Mouse (Mus musculus) thymus, postnatal 0 days (tissue): ENCODE measurements around the gene Spry2. TPM values are rescaled to one million over a fixed set of nuclear protein-coding genes. Genes with fewer than 3 reads are reported as not detected.

Experiments used
- DNase-seq: peaks from one replicate; pipeline ENCODE4 v3.0.0-alpha.2; 2015; ENCODE audit warnings: low spot score
- polyA plus RNA-seq: library from polyadenylated mRNA; unstranded; fragments of >200 nt; fragmentation: Nextera tagmentation; extraction: Ambion mirVana; gene quantifications from 2 replicates; pipeline ENCODE4 v1.2.1, GENCODE M21; 2015

Gene Spry2
- polyA plus RNA-seq = 27.4 and 30.4 TPM in 2 replicates

DNA sequence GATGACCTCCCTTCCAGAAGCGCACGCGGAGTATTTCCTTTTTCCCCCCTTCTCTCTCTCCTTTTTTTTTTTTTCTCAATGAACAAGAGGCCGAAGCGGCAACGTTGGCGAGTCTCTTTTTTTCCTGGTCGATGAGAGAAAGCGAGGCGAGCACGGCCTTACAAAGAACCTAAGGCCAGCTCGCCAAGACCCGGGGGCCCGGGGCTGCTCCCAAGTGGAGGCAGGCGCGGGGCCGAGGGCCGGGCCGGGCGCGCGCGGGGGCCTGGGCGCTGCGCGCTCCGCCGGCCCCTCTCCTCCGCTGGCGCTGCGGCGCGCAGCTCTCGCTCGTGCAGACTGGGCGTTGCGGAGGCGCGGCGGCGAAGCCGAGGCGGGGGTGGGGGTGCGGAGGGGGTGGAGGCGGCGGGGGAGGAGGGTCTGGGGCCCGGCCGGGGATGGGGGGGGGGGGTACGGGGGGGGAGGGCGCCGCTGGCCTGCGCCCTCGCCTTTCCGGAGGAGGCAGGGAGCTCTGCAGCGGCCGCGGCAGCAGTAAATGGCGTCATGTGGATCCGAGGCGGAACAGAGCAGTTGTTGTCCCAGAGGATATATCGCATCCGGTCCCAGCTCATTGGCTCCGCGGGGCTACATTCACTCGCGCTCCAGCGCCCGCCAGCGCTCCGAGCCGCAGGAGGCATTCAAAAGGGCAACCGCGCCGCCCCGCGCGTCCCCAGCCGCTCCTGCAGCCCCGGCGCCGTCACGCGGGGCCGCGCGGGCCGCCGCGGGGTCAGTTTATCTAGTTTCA, at the start of gene Spry2:
Spry2 (minus strand) TSS at position 29 of the 778 bp plus-strand sequence.
- peak; percentile 80 for DNase-seq

DNA sequence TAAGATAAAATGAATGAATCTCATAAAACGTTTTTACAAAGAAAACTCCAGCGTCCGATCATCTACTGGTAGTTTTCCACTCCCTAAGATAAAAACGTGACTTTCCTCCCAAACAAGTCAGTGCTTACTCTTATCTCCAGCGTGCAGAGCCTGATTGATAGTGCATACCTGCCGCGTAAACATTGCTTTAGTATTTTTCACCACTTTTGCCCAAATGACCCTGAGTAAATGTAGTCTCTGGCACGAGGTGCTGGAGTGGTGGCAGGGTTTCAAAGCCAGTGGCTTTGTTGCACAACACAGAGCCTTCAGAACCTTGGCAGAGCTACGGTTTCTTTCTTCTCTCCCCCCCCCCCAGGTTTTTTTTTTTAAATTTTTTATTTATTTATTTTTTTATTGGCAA, 44.7 kb upstream of the Spry2 start:
- no peak for DNase-seq

DNA sequence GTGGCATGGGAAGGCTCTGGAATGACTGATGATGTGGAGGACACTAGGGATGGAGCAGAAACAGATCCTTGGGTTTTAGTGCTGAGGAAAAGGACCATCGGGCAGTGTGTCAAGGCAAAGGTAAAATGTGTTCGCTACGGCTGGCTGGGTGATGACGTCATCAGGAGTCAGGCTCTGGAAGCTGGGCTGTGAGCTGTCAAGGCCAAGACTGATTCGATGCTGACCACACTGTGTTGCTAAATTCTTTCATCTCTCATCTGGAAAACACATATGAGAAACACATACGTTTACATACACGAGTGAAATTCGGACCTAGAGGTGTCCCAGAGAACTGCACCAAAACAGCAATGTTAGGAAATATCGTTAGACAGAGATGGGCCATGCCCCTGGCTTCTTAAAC, 30.1 kb upstream of the Spry2 start:
- DNase-seq = no peak

DNA sequence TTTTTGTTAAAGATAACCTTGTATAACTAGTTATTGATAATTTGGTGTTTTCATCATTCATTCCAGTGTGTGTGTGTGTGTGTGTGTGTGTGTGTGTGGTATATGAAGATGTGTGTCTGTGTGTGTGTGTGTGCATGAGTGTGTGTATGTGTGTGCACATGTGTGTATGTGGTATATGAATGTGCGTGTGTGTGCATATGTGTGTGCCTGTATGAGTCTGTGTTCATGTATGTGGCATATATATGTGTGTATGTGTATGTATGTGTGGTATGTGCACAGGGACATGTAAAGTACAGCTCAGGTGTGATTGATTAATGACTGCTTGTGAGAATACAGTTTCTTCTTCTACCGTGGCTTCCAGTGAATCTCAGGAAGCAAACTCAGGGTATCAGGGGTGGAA, 28.7 kb upstream of the Spry2 start:
- no peak for DNase-seq

DNA sequence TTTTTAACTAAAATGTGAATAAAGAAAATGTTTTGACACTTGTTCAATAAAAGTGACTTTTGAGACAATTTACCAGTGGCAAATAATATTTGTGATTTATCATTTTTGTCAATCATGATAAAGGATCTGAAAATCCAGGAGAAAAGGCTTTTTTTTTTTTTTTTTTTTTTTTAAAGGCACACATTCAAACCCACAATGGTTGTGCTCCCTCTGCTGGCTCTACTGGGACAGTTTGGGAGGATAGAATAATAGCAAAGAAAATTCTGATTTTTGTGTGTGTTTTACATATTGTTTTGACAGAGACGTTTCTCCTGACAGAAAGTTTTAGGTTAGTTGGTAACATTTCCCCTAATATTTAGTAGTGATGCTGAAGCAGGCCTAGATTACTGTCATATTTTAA, 28.1 kb upstream of the Spry2 start:
- no peak for DNase-seq

DNA sequence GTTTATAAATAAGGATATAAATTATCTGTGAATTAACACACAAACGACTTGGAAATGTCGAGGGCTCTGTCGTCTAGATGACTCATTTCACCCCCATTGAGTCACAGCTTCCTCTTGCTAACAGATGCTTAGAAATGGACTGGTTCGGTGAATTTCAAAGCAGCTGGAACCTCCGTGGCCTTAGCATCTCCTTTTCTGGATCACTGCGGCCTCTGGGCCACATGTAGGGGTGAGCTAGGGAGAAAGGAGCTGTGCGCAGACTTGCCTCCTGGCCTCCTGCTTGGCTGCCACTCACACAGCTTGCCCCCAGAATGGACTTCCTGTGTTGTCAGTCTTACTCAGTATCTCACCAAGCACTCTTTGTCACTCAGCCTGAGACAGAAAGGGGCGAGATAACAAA, 26.3 kb upstream of the Spry2 start:
- DNase-seq = no peak

DNA sequence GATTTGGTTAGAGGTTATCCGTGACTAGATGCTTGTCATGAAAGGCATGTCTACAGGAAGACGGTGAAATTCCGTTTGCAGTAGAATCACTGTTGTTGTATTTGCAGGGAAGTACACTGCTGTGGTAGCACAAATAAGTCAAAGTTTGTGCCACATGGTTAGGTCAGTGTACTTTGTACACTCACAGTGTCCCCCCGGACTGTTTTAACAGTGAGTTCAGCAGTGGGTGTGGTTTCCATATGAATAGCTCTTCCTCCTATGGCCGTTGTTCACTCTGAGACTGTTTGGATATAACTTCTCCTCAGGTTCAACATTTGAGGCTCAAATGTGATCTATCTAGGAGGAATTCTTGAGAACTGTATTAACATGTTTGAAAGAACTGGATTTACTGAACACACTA, 25.8 kb upstream of the Spry2 start:
- no peak for DNase-seq

DNA sequence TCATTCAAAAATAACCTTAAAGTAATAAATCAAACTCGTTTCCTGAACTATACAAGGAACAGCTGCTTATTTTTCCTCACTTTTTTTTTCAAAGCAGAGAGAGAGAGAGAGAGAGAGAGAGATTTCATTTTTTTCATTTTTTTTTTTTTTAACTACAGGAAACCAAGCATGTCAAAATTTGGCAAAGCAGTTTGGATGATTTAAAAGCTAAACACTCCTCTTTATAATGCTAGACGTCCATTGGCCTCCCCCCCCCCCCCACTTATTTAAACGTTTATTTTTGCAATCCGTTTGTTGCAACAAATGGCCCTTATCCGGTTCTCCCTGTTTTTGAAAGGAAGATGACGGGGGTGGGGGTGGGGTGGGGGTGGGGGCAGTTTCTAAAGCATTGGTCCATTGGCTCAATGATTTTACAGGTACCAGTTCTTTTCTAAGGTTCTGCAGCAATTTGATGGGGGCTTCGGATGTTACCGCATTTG, 24.6 kb upstream of the Spry2 start:
- no peak for DNase-seq

DNA sequence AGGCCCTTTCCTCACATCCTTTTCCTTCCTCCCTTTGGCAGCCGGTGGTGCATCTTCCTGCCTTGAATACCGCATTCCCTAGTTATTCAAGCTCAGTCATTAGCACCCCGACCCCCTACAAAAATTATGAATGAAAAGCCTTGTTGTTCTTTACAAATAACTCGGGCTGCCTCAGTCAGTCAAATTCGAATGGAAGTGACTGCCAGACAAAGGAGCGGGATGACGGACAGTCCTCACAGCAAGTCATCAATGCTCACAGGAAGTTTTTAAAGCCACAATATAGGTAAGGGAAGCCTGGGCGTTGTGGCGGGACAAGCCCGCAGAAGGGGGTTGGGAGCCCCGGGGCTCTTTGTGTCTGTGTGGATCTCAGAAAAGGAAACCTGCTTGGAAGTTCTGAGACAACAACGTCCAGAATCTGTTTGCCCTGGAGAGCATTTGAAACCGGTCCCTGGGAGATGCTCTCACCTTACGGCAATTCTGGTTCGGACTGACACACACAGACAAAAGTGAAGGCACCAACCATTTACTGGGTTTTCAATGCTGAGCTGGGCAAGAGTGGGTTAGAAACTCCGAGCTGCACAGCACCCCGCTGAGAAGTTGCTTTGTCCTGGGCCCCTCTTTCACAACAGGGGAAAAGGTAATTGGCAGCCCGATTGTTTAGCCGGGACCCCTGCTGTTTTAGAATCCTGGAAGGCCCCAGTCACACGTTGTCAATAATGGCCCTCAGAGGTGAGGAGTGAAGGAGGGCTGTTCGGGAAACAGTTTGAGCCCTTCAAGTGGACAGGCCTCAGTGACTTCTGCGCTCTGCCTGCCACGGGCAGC, 24.0 kb upstream of the Spry2 start:
- DNase-seq = no peak

DNA sequence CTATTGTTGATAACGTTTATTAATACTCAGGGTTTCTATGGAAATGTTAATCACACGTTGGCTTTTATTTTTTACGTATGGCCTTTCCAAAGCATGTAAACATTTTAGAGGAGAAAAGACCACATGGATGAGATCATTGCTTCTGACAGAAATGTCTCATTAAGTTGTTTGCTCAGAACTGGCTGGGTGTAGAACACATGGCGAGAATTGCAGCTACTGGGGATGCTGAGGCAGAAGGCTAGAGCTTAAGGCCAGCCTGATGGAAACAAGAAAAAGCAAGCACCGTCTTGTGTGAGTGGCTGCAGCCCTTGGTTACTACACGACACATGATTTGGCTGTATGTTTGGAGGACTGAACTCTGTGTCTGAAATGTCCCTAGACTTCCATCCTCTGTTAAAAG, 10.6 kb upstream of the Spry2 start:
- DNase-seq = no peak

DNA sequence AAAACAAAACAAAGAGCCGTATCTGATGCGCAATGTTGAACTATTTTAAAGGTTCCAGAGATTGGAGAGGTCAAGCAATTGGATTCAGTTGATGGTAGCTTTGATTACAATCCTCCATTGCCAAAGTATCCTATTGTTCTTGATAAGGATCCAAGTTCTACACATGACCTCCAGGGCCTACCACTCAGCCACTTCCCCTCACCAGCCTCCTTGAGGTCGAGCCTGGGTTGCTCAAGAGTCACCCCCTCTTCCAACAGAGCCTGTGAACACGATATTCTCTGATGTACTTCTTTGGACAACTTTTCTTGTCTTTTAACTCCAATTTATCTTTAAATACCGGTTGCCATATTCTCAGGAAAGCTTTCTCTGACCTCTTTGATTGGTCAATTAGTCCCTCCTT, 9.3 kb upstream of the Spry2 start:
- DNase-seq = no peak

DNA sequence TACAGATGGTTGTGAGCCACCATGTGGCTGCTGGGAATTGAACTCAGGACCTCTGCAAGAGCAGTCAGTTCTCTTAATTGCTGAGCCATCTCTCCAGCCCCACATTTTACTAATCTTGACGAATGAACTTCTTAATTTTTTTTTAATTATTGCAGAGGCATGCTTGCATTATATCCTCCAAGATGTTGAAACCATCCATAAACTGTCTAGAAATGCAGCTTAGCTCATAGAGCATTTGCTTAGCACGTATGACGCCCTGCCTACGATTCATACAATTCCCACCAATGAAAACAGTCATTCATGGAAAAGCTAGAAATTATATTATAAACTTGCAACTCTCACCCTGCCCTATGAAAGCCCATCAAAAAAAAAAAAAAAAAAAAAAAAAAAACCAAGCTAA, 8.9 kb upstream of the Spry2 start:
- no peak for DNase-seq

DNA sequence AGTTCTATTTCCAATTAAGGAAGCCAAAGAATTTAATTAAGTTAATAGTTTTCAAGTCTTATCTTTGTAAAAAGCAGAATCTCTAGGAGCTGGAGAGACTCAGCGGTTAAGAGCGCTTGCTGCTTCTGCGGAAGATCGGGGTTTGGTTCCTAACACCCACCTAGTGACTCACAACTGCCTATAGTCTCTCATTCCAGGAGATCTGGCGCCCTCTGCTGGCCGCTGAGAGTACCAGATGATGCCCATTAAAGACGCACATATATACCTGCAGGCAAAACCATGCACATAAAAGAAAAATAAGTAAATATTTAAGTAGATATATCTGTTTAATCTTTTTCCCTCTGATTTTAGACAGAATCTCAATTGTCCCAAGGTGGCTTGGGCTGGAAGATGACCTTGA, 6.2 kb upstream of the Spry2 start:
- DNase-seq = peak; percentile 67

DNA sequence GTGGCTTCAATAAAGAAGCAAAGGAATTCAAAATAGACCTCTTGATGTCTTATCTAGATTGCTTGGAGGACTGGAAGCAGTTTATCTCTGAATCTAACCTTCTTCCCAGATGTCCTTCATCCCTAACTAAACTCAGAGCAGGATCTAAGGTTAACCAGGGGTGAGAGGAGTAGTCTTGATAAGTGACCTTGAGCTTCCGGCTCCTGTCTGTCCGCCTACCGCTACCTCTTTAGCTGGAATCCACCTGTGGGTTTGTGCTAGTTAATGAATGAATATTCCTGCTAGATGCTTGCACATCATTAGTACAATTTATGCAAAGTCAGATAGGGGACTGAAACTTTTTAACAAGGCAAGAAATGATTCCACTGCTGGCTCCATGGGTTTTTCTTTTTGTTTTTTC, 4.2 kb upstream of the Spry2 start:
- no peak for DNase-seq

DNA sequence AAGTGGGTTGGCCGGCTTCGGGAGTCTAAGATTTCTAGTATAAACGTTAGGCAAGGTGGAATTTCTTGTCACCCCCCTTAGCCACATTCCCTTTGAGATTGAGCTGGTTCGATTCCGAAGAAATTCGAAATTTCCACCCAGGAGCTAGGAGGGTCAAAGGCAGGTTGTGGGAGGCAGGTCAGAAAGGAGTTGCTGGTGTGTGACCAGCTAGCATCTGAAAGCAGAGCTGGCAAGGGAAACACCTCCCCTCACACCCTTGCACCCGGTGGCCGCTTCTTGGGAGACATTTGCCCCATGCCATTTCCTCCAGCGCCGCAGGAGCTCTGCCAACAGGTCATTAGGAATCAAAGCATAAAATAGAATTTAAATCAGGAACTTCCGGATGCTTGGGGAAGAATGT, 2.5 kb upstream of the Spry2 start:
- no peak for DNase-seq

DNA sequence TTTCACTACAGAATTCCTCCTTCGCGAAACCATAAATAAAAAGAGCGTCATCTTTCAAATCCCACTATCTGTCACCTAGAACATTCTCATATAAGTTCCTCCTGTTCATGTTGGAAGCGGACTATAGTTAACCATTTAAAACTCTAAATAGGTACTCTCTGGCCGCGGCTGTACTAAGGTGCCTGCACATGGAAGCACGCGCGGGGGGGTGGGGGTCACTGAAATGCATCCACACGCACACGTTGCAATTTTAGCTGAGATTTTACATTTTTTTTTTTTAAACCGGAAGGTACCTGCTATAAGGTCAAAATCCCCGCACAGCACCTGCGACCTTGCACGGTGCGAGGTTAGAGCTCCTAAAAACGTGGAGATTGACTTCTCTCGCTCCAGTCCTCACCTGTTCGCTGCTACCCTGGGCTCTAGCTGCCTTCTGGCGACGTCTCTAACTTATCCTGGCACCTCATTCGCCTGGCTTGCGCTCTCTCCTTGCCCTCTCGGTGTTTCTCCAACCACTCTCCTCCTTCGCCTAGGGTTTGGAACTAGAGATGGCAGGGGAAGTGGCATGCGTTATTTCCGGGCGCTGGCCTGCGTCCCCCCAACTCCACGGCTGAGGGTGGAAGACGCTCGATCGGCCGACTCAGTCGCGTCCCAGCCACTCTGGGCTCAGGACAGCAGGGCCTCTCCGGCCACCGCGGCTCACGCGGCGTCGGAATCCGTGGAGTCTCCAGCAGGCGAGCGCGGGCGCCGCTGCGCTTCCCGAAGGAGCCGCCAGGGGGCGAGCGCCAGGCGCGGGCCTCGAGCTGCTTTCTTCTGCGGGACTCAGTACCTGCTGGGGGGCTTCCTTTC, 1.9 kb upstream of the Spry2 start:
- peak; percentile 71 for DNase-seq

DNA sequence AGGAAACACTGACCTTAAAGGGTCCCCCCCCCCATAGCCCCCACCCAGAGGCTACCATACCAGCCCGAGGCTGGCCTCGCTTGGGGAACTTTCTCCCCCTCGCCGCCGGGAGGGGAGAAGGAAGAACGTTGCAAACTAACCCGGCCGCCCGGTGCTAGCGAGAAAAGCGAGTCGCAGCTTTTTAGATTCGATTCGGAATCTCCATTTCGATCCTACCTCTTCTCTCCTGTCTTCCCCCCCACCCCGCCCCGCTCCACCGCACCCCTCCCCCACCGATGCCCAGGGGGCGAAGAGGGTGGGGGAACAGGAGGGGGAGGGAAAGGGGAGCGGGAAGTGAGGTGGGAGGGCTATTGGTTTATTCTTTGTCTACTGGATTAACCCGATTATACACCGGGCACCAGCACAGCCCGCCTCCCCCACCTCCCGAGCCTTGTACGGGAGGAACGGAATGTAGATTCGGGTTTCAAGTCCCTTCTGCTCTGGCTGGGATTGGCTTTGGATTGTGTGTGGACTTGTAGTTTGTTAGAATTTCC, 1.0 kb upstream of the Spry2 start:
- DNase-seq = no peak

DNA sequence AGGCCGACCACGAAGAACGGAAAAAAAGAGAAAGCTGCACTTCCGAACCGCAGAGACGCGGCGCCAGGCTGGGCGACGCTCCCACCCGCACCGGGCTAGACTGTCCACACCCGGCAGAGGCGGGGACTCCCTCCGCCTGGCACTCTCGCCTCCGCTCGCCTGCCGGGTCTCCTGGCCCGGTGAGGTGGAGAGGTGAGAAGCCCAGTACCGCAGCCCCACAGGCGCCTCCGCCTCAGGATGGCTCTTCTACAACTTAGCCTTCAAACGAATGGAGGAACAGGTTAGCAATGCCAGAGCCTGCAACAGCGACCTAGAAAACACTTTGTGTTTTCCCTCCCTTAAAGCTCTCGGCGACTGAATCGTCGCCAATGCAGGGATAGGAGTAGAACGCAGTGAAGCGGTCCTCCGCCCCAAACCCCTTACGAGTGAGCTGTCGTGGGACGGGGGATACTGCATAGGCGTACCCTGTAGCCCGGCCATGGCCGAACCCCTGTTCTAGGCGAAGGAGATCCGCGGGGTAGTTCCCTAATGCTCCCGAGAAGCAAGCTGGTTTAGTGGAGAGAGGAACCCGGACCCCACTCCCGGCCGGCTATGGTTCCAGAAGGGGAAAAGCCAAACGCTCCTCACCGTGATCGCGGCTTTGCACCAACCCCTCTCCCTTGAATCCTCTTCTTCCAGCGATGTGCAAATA, 513 bp downstream of the Spry2 start:
- peak; percentile 35 for DNase-seq

DNA sequence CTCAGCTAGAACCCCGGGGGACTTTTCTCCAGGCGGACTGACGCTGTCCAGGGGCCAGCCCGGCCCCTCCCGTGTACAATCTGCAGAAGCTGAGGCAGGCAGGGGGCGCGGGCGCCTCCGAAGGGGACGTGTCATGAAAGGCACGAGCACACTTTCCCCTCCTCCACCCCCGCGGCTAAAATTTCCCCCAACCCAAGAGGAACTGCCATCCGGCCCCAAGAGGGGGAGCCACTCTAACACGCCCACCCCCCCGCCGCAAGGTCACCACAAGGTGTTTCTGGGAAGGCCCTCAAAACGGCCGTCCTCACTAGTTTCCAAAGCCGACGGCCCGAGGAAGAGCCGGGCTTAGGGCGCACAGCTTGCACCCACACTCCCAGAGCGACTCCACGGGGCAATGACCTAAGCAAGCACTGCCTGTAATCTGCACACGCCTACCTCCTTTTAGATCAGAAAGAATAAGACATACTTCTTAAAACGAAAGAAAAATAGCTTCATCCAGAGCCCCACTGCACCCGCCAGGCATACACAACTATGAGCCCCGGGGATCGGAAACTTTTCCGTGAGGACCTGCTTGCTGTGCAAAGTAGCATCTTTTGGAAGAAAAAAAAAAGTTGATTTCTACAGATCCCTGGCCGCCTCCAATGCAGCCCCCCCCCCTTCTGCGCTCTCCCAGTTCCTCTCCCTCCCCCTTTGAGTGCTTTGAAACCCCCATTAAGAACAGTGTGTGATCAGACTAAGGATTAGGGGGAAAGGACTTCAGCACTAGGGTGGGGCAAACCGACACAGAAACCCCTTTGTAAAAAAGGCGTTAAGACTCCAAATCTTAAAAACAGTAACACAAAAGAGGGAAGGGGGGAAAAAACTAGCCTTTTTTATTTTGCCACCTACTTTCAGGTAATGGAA, 1.4 kb downstream of the Spry2 start:
- DNase-seq = peak; percentile 51

DNA sequence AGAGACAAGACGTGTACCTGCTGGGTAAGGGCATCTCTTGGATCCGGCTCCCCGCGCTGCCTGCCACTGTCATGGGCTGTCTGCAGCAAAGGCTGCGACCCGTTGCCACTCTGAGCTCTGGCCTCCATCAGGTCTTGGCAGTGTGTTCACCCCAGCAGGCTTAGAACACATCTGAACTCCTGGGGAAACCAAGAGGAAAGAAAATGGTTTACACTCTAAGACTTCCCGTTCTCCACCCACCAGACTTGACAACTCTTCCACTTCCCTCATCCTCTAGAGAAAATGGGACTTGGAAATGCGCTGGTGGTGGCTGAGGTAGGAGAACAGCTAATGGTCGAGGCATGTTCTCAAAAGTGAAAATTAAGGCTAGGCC, 3.0 kb downstream of the Spry2 start:
- no peak for DNase-seq
